In the genomic region with DNA sequence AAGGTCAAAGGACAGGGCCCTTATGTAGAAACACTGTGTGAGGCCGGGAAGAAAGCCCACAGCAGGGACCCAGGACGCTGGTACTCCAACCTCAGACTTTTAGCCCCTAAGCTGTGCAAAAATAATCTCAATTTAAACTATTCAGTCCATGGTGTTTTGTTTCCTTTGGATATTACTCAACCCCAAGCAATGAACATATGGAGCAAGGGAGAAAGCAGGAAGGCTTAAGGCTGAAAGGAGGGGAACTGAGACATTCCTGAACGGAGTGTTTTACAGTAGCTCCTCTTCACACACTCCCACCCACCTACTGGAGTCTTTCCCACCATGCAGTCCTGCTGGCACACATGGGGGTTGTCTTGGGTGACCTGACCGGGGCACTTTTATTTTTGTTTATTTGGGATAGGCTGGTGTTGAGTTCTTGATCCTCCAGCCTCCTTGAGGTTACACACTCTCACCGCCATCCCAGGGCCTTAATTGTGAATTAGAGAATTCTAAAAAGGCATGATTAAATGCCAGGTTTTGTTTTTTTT, we compare ENCODE assay signal across 17 mouse cellular contexts. TPM values are rescaled to one million over a fixed set of nuclear protein-coding genes. Genes with fewer than 3 reads are reported as not detected.
"Had no signal": no experiment of that assay in that cellular context is flagged by ENCODE, and none has a peak within 500 bp of the region (broad histone marks: within the 10 kb centered on the region; RNA-seq: fewer than 3 reads in every experiment).

No protein-coding gene starts in this region.

- DNase-seq: kidney, adult 8-10 months; kidney, postnatal 10 days; kidney, postnatal 36 days; layer of hippocampus, adult 9-11 months; liver; lung, adult 18-20 months; lung, postnatal 10 days; lung, postnatal 36 days; midbrain, embryonic 14.5 days; retina, postnatal 1 day; right cerebral cortex, postnatal 25 days; spleen, adult 18-20 months; thymus, postnatal 25 days had no signal

RNA-seq across cellular contexts. Expression of a gene that starts 13.5 kb away (rescaled TPM):
- total RNA-seq: layer of hippocampus, postnatal 25 days; left cerebral cortex, adult 18-20 months; left cerebral cortex, postnatal 25 days; midbrain, postnatal 0 days had no signal

RNA-seq across cellular contexts. Expression of a gene that starts 35.5 kb away (rescaled TPM):
- total RNA-seq: layer of hippocampus, postnatal 25 days; left cerebral cortex, adult 18-20 months; left cerebral cortex, postnatal 25 days; midbrain, postnatal 0 days had no signal
